Mouse (Mus musculus) lung, postnatal 4 days (tissue): ENCODE measurements around the gene Pif1.

Experiments
- DNase-seq, 2 experiments: peaks; one replicate each; pipeline ENCODE4 v3.0.0; 2021

Pif1 gene

DNA sequence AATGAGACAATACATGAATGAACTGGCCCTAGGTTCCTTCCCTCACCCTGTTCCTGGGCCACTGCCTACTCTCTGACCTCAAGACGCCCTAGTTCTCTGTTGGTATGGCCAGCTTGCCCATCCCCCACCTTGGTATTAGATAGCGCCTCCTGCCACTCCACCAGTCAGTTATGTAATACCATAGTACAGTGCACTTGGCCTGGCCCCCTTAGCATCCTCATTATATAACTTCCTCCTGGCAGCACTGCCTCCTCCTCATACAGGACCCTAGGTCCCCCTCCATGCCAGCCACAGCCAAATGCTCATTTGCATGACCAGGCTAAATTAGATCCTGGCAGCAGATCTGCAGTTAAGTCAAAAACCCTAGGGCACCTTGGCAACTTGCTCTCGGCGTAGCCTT, 25.9 kb upstream of the Pif1 start:
- DNase-seq = peak in 1 of 2 experiments; percentile 59

DNA sequence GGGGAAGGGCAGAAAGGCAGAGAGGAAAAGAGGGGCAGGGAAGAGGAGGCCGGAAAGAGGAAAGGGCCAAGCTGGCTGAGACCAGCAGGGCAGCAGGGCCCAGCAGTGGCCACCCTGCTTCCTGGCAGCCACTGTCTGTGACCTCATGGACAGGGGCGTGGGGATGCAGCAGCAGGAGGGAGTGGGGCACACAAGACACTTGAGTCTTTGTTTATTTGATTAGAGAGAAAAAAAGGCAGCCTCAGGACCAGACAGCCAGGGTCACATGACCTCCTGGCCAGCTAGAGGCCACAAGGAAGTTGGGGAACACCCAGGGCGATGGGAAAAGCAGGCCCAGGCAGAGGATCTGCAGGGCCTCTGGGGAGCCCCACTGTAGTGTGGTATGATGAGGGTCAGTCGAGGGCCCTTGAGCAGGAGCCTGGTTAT, 24.9 kb upstream of the Pif1 start:
- DNase-seq = peak; percentile 82 to 91

DNA sequence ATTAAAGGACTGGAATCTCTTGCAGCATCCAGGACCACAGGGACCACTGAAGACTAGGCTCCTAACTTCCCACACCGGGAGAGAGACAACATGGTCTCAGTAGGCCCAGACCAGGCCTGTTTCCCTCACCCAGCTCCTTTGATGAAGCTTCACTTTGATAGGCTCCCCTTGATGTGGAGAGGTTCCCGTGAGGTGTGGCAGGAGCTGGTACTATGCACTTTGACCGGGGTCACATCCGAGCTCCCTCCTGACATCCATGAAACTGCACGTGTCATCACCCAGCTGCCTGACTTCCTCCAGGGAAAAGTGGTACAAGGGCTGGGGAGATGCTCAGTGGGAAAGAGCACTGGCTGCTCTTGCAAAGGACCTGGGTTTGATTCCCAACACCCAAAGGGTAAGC, 23.9 kb upstream of the Pif1 start:
- no peak for DNase-seq

DNA sequence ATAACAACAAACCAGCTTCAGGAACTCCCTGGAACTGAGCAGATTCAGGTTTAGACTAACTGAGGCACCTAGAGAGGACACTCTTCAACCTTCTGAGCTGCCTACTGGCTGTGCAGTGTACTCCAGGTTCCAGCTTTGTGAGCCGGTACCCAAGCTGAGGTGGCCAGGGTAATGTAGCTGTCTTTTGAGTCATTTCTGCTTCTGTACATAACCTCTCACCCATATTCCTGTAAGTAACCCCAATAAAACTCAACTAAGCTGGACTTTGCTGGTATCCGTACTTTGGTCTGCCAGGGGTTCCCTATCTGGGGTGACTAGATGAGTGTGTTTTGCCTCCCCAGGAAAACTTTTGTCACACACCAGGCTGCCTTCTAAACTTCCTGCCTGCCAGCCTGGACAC, 22.3 kb upstream of the Pif1 start:
- no peak for DNase-seq

DNA sequence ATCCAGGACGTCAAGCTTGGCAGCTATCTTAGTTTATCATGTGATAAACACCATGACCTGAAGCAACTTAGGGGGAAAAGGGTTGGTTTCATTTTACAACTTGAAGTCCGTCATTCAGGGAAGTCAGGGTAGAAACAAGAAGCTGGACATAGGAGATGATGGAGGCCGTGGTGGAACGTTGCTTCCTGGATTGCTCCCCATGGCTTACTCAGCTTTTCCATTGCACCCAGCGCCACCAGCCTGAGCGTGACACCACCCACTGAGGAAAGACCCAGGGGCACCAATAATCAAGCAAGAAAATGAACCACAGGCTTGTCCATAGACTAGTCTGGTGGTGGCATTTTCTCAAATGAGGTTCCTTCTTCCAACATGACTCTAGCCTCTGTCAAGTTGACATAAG, 18.2 kb upstream of the Pif1 start:
- DNase-seq = peak in 1 of 2 experiments; percentile 35

DNA sequence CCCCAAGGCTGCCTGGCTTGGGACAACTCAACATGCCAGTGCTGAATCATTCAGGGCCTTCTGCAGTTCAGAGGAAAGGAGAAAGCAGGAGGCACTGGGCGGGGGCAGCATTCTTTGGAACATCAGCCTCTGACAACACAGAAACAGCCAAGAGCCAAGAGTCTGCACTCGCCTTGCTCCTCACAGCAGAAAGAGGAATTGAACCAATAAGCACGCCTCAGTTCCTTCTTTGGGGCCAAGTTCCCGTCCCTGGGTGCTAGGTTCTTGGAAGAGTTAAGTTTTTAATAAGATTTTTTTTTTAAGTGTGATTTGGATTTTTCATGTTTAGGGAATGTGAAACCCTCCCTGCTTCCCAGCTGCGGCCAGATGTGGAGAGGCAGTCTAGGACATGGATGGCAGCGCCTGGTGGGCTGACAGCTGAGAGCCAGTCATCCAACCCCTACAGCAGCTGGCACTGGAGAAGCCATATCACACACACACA, 17.4 kb upstream of the Pif1 start:
- DNase-seq = peak; percentile 72 to 90

DNA sequence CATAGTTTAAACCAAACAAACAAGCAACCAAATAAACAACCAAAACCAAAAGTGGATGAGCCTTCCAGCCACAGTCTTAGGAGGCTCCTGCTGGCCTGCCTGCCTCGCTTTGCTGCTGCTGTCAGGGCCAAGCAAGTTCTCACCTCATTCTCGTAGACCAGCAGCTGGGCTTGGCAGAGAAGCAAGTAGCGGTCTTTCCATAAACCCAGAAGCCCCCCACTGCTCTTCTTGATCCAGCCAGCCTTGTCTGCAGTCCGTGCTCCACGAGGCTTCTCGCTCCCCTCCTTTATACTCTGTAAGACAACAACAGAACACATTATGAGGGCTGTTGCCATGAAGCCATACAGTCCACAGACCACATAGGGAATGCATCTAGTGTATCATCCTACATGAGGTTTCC, 14.1 kb upstream of the Pif1 start:
- peak in 1 of 2 experiments; percentile 77 for DNase-seq

DNA sequence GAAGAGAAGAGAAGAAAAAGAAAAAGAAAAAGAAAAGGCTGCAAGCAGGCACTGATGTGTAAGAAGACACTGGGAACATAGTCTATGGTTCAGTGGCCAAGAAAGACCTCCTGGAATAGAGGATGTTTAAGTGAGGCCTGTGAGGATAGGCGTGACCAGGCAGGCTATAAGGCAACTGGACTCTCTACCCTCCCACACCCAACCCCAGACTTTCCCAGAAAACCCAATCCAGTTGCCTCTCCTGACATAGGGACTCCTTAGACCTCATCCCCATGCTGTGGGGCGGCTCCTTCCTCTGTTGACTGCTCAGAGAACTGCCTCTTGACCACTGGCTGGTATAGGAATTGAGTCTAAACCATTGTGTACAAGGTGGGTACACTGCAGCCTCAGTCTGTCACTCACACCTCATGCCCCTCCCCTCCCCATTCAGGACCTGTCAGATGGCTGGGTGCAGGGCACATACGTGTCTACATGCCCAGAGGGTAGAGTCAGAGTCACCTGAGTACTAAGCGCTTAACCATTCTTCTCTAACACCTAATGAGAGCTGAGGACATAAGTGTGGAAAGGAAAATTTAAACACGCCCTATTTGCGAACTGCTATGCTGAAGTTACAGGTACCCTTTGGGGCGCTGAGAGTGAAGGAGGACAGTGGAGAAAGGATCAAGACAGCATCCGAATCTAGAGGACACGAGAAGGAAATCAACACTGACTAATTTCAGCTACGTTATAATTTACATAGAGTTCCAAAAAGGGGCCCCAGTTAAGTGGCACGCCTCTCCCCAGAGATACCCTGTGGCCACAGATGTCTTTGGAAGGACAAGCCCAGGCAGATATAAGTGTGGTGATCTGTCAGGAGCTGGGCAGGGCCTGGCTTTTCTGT, 12.2 kb upstream of the Pif1 start:
- DNase-seq = peak in 1 of 2 experiments; percentile 24

DNA sequence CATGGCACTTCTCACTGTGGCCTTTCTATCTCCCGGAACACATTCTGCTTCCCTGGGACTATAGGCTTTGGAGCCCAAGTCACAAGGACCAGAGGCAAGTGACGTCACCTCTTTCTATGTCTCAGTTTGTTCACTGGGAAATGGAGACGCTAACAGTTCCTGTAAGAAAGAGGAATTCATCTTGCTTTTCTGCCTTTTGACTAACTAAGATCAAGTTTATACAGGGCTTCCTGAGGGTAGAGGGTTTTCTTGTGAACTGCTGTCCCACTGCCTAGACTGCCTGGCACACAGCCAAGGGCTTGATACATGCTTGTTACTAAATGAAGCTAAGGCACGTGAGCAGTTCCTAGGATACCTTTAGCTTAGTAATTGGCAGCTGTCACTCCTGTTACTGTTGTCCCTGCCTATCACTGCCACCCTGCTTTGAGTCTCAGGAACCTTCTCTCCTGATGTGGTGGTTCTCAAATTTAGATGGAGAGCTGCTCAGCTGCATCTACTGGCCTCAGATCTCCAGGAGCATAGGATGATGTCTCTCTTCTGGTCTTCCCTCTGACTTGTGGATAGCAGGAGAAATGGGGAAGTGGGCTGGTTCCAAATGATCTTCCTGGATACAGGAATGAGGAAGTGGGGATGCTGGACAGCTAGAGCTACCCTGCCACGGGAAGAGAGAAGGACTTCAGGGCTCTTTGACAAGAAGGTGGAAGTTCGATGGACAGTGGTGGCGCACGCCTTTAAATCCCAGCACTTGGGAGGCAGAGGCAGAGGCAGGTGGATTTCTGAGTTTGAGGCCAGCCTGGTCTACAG, 11.4 kb upstream of the Pif1 start:
- DNase-seq = peak in 1 of 2 experiments; percentile 59

DNA sequence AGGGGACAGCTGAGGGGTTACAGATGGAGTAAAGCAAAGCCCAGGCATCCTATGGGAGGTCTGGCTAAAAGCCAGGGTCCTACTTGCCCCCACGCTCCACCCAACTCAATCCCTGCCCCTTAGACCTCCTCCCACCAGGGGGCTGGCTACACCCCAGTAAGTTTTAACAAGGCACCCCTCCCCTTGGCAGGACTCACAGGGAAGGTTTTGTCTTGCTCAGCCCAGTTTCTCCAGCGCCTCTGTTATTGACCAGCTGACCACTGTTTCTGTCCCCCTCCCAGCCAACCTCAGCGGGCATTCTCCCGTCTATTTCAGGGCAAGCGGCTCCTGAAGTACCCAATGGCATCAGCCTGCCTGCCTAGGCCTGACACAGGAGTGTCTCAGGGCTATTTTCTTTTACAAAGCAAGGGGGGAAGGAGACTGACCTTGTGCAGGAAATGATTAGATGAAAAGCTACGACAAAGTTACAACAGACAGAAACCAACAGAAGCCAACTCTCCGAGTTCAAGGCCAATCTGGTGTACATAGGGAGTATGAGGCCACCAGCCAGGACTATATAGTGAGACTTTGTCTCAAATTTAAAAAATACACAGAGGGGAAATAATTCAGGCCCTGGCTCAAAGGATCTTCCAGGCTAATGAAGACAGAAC, 10.0 kb upstream of the Pif1 start:
- peak in 1 of 2 experiments; percentile 62 for DNase-seq

DNA sequence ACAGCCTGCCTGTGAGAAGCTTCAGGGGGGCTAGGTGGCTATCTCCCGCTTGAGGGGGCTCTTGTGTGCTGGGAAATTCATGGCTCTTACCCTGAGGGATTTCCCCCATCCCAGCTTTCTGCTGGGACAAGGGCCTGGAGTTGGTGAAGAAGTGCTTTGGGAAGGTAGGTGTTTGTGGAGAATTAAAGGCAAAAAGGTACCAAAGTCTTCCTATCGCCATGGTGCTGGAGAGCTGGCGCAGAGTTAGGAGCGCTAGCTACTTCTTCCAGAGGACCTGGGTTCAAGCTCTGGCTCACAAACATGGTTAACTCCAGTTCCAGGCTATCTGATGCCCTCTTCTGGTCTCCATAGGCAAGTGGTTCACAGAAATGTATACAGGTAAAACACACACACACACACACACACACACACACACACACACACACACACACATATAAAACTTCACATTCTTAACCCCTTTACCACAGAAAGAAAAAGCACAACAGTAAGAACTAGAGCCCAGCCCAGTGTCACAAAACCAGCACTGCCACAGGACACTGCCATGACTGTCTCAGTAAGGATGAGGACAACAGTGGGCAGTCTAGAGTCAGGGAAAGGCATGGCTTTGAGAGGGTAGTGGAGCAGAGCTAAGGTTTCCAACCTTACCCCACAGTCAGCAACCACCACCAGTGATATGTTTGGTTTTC, 9.3 kb upstream of the Pif1 start:
- no peak for DNase-seq

DNA sequence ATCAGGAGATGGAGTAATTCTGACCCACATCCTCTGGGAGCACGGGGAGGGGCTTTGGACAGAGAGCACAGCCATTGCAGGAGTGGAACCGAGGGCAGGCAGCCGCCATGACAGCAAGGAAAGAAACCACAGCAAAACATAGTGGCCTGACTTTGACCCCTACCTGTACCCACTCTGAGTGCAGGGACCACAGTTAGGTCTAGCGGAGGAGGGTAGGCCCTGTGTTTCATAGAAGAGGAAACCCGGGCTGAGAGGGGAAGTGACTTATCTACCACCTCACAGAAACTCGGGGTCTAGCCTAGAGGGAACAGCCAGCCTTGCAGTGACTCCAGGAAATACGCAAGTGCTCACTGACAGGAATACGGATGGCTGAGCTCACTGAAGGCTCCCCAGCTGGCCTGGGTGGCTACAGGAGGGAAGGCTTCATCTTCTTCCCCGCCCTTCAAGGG, 8.1 kb upstream of the Pif1 start:
- peak; percentile 58 to 65 for DNase-seq

DNA sequence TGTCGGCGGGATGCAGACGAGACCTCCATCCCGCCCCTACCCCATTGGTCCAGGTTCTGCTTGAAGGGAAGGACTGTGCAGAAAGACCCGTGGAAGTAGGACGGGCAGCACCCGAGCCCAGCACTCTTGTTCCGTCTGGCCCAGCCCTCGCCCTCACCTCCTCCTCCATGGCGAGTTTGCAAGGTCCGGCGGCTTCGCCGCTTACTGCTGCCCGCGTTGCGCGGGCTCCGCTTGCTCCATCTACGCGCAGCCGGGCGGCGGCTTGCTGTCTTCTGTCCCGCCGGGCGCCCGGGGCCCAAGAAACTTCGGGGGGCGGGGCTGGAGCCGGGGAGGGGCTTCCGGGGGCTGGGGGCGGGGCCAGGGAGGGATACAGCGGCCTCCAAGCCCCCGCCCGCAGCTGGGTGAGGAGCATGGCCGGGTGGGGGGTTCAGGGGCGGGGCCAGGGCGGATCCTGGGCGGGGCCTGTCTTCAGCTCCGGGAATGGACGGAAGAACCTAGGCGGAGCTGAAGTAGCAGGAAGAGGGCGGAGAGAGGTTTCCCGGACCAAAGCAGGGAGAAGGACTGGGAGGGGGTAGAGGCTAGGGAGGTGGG, 7.1 kb upstream of the Pif1 start, which contains the start of gene Plekho2:
Gene Plekho2, minus strand, starts transcription at position 260 of the 591 bp plus-strand sequence.
- peak; percentile 95 to 97 for DNase-seq

DNA sequence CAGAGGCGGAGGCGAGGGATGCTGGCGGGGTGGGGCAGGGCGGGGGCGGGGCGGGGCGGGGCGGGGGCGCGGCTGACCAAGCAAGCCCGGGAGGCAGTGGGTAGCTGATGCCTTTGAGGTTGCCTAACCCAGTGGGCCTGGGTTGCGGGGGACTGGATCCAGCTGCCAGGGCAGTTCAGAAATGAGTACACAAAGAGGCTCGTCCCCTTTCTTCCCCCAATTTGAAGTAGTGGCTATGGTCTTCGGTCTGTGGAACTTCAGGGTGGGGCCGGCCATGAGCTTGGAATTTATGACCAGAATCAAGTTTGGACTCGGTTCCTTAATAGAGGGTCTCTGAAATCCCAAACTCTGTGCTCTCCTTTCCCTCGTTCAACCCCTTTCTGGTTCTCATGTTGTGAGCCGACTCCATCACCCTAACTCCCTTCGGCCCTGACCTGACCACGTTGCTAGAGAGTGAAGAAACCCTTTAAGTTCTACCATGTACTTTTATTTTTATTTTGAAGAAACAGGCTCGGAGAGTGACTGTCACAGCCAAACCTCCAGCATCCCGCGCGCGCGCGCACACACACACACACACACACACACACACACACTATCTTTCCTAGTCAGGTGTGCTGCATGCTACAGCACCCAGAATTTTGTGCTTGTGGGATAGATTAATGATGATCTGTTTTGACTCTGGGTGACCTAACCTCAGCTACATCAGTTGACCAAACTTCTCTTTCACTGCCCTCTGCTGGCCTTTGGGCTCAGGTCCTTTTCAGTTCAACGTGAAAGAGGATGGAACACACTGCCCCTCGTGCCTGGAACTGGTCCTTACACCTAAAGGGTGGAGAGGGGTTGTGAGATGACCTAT, 6.3 kb upstream of the Pif1 start:
- peak; percentile 86 to 93 for DNase-seq

DNA sequence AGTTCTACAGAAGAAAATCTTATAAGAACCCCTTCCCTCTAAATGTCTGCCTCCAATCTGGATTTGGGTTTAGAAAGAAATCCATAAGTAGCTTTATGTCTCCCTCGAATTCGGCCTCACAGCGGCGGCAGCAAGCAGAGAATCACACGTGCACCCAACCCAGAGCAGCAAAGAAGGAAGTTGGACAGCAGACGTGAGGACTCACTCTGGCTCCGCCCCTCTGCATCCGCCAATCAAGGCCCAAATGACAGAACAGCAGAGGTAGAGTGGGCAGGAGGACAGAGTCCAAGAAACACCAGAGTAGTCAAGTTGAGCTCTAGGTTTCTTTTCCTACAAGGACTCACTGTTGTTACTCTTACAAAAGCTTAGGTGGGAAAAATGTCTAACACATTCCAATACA, 3.9 kb upstream of the Pif1 start:
- peak; percentile 58 to 63 for DNase-seq

DNA sequence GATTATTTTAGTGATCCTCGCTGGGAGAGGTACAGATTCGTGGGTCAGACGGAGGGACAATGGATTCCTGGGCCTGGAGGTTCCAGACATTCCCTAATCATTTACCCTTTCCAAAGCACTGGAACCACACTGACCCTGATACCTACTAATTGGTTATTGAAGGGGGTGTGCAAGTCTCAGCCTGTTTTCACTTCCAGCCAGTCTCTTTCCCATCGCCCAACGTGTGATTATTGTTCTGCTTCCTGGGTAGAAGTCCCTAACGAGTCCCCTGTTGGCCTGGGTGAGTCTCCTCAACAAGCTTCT, 261 bp downstream of the Pif1 start:
- no peak for DNase-seq

DNA sequence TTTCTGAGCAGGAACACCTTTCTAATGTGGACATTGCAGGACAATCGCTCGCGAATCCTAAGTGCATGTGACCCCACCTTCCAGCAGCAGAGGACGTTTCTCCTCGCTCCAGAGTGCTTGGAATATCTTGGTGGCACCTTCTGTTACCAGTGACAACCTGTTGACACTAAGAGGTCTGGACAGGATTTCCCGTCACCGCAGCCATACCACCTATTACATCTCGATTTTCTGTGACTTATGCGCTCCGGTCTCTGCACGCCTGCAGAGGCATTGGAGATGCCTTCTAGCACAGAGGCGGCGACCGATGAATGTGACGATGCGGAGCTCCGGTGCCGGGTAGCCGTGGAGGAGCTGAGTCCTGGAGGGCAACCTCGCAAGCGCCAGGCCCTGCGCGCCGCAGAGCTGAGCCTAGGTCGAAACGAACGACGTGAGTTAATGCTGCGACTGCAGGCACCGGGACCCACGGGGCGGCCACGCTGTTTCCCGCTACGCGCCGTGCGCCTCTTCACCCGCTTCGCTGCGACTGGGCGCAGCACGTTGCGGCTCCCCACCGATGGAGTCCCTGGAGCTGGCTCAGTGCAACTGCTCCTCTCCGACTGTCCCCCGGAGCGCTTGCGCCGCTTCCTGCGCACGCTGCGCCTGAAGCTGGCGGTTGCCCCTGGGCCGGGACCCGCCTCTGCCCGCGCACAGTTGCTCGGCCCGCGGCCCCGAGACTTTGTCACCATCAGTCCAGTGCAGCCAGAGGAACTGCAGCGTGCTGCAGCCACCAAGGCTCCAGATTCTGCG, 806 bp downstream of the Pif1 start:
- DNase-seq = peak; percentile 40 to 56

DNA sequence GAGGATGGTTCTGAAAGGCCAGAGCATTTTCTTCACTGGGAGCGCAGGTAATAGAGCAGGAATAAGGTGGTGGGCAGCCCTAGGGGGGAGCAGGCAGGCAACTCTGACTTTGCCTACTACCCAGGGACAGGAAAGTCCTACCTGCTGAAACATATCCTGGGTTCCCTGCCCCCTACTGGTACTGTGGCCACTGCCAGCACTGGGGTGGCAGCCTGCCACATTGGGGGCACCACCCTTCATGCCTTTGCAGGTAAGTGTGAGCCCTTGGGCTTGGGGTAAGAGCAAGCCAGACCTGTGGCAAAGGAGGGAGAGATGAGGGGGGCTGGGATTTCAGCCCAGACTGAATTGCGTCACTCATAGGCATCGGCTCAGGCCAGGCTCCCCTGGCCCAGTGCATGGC, 2.1 kb downstream of the Pif1 start:
- no peak for DNase-seq

DNA sequence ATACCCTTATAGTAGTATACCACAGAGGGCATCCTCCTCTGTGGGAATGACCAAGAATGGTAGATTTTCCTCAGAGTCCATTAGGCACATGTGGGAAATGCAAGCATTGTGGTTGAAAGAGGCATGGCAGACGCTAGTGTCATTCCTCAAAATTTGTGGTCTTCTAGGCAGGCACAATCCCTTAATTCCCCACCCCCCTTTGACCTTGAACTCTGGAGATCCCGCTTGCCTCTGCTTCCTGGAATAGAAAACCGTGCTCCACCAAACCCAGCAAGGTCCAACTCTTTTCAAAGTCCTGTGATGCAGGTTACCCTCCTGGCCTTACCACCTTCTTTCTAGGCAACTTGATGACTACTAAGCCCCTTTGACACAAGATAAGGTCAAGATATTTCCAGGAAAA, 5.8 kb downstream of the Pif1 start:
- no peak for DNase-seq

DNA sequence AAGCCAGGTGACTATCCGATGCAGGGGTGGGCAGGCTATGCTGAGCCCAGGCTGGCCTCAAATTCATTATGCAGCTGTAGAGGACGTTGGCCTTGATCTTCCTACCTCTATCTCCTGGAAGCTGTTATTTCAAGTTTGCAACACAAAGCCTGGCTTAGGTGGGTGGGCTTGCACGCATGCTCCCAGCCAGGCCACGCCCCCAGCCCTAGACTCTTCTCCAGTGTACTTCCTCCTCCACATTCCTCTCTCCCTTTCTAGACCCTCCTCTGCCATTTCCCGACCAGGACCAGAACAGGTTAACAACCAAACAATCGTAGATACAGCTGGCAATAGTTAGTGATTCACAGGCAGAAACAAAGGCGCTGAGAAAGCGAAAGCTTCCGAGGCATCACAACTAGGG, 6.6 kb downstream of the Pif1 start:
- DNase-seq = no peak
